Mouse (Mus musculus) erythroblast, adult 5-6 weeks (primary cell): ENCODE data around the gene Tm2d1. TPM values are rescaled to one million over a fixed set of nuclear protein-coding genes. Genes with fewer than 3 reads are reported as not detected.

Source experiments
- ATAC-seq: replicated peaks from 2 replicates; pipeline ENCODE4 v1.8.0; 2016; ENCODE audit warnings: moderate number of reproducible peaks, mild to moderate bottlenecking, moderate TSS enrichment, inconsistent platforms; ENCODE audit not compliant: poor library complexity, low FRiP score, severe bottlenecking
- total RNA-seq, 2 experiments: library from RNA; stranded (forward) in 1 of 2; stranded (reverse) in 1 of 2; fragments of 150-400 nt in 1 of 2; fragments of 200-764, 138-1000 nt in 1 of 2; gene quantifications; 2 replicates each; pipeline versions ENCODE4 v1.2.3 to v1.2.4; 2015 to 2017; ENCODE audit warnings: low replicate concordance in 2 of 2

Tm2d1 gene
- total RNA-seq, 2 experiments from 2014 or later: 4.4 to 14.0 TPM

GRCm38 (mm10) chr4:98335726-98336125 lies 47.4 kb downstream of the Tm2d1 start:
- no peak for ATAC-seq

- ATAC-seq: peak; percentile 92
Observed at GRCm38 (mm10) chr4:98322223-98322622, 60.9 kb downstream of the Tm2d1 start.

GRCm38 (mm10) chr4:98321371-98322111 lies 61.6 kb downstream of the Tm2d1 start:
- ATAC-seq: no peak

- no peak for ATAC-seq
Observed at GRCm38 (mm10) chr4:98318769-98319168, 64.3 kb downstream of the Tm2d1 start.

- ATAC-seq: no peak
Observed at GRCm38 (mm10) chr4:98317149-98317548, 66.0 kb downstream of the Tm2d1 start.

Other genes with a start within 250 kb of the Tm2d1 start
- not detected in 2 replicates for gene Patj, start 12.5 kb upstream of the Tm2d1 start, total RNA-seq (2015; ENCODE audit: low replicate concordance)
- gene Patj, start 12.5 kb upstream of the Tm2d1 start, total RNA-seq (2017; ENCODE audit: low replicate concordance): 0.34 and 4.2 TPM in 2 replicates